Mouse (Mus musculus) embryonic facial prominence, embryonic 10.5 days (tissue): ENCODE data around the gene Ucp2. TPM values are rescaled to one million over a fixed set of nuclear protein-coding genes. Genes with fewer than 3 reads are reported as not detected.
"Not testable (repeated sequence)": the region's sequence is repeated elsewhere in the genome, so short reads cannot be mapped to it uniquely, and the experiment has no call there.

Experiments
- DNase-seq: peaks from one replicate; pipeline ENCODE4 v3.0.0-alpha.2; 2017; ENCODE audit warnings: low spot score
- H3K27ac ChIP-seq: fragments of 300-500 bp; sonication (generic); replicated peaks from 2 replicates; pipeline ENCODE4 v1.5.1; 2016; ENCODE audit warnings: mild to moderate bottlenecking
- H3K27me3 ChIP-seq: fragments of 300-500 bp; sonication (generic); replicated peaks from 2 replicates; pipeline ENCODE4 v1.6.1; 2016; ENCODE audit warnings: low read depth, mild to moderate bottlenecking; ENCODE audit not compliant: poor library complexity, severe bottlenecking
- H3K36me3 ChIP-seq: fragments of 300-500 bp; sonication (generic); replicated peaks from 2 replicates; pipeline ENCODE4 v1.6.1; 2016; ENCODE audit warnings: mild to moderate bottlenecking, moderate library complexity
- H3K4me1 ChIP-seq: fragments of 300-500 bp; sonication (generic); 2 replicates; pipeline ENCODE4 v1.6.1; 2016
- H3K4me3 ChIP-seq: fragments of 300-500 bp; sonication (generic); 2 replicates; pipeline ENCODE4 v1.5.1; 2016; ENCODE audit warnings: mild to moderate bottlenecking, moderate library complexity
- H3K9me3 ChIP-seq: fragments of 300-500 bp; sonication (generic); 2 replicates; pipeline ENCODE4 v1.6.1; 2016; ENCODE audit warnings: mild to moderate bottlenecking
- WGBS: fragments of 180-500 bp; shearing (Covaris S2); methylation state at CpG from one replicate; pipeline ENCODE4 v1.1.7; 2016; 5-methylcytosine and 5-hydroxymethylcytosine counted together
- polyA plus RNA-seq: library from polyadenylated mRNA; unstranded; fragments of >200 nt; fragmentation: Nextera tagmentation; extraction: Ambion mirVana; gene quantifications from 2 replicates; pipeline ENCODE4 v1.2.1, GENCODE M21; 2016

Ucp2 gene
- polyA plus RNA-seq, 1 experiment from 2014 or later: 105 TPM

GRCm38 (mm10) chr7:100466781-100467510 is 26.2 kb upstream of the Ucp2 start:
- no peaks in the 10 kb centered on the region for H3K9me3 ChIP-seq
- H3K36me3 ChIP-seq: peaks cover 86% of the 10 kb centered on the region
- H3K27ac ChIP-seq: no peak overlapping the region

GRCm38 (mm10) chr7:100468761-100469160 is 24.4 kb upstream of the Ucp2 start:
- DNase-seq: no peak
- Histone ChIP-seq H3K9me3 (no peaks in the 10 kb centered on the region), H3K4me1 (no peaks in the 10 kb centered on the region), H3K4me3 (no peak overlapping the region), H3K27me3 (no peaks in the 10 kb centered on the region), H3K27ac (no peak overlapping the region), H3K36me3 (peaks cover 73% of the 10 kb centered on the region)
- 88% methylated on average over 6 of the region's 6 CpGs for WGBS

More at GRCm38 (mm10) chr7:100466781-100467510, 26.2 kb upstream of the Ucp2 start:
- Histone ChIP-seq H3K27me3 (no peaks in the 10 kb centered on the region), H3K4me3 (no peak overlapping the region), H3K4me1 (no peaks in the 10 kb centered on the region)
- DNase-seq: no peak
- WGBS: 87% methylated on average over 11 of the region's 11 CpGs

- Histone ChIP-seq H3K27ac (no peak overlapping the region), H3K36me3 (peaks cover 66% of the 10 kb centered on the region), H3K27me3 (no peaks in the 10 kb centered on the region), H3K4me3 (no peak overlapping the region), H3K4me1 (no peaks in the 10 kb centered on the region), H3K9me3 (no peaks in the 10 kb centered on the region)
- no peak for DNase-seq
- 83% methylated on average over 1 of the region's 1 CpGs for WGBS
Observed at GRCm38 (mm10) chr7:100469502-100469901, 23.6 kb upstream of the Ucp2 start.

GRCm38 (mm10) chr7:100470796-100471406 is 22.2 kb upstream of the Ucp2 start:
- H3K27ac ChIP-seq: no peak overlapping the region
- H3K9me3 ChIP-seq: no peaks in the 10 kb centered on the region
- H3K4me3 ChIP-seq: no peak overlapping the region
- no peaks in the 10 kb centered on the region for H3K27me3 ChIP-seq
- DNase-seq: no peak
- H3K36me3 ChIP-seq: peaks cover 52% of the 10 kb centered on the region
- 89% methylated on average over 11 of the region's 11 CpGs for WGBS
- H3K4me1 ChIP-seq: no peaks in the 10 kb centered on the region

GRCm38 (mm10) chr7:100471407-100471797 is 21.7 kb upstream of the Ucp2 start:
- 91% methylated on average over 1 of the region's 1 CpGs for WGBS
- H3K4me3 ChIP-seq: no peak overlapping the region
- peaks cover 47% of the 10 kb centered on the region for H3K36me3 ChIP-seq
- no peaks in the 10 kb centered on the region for H3K27me3 ChIP-seq
- no peak for DNase-seq
- H3K4me1 ChIP-seq: no peaks in the 10 kb centered on the region
- no peak overlapping the region for H3K27ac ChIP-seq
- H3K9me3 ChIP-seq: no peaks in the 10 kb centered on the region

GRCm38 (mm10) chr7:100472777-100473176 is 20.4 kb upstream of the Ucp2 start, which contains the start of gene Ucp3:
Ucp3 (plus strand) TSS chr7:100472990.
- Histone ChIP-seq H3K9me3 (no peaks in the 10 kb centered on the region), H3K27me3 (no peaks in the 10 kb centered on the region), H3K27ac (no peak within 1 kb of the TSS; the same call in 1 of the 2 replicates), H3K4me1 (no peaks in the 10 kb centered on the region), H3K36me3 (peaks cover 33% of the 10 kb centered on the region), H3K4me3 (no peak within 1 kb of the TSS)
- WGBS: 85% methylated on average over 6 of the region's 6 CpGs
- no peak for DNase-seq

- no peaks in the 10 kb centered on the region for H3K27me3 ChIP-seq
- peaks cover 21% of the 10 kb centered on the region for H3K36me3 ChIP-seq
- H3K4me3 ChIP-seq: no peak overlapping the region
- DNase-seq: no peak
- WGBS: 83% methylated on average over 9 of the region's 9 CpGs
- no peak overlapping the region for H3K27ac ChIP-seq
- no peaks in the 10 kb centered on the region for H3K4me1 ChIP-seq
- H3K9me3 ChIP-seq: no peaks in the 10 kb centered on the region
Observed at GRCm38 (mm10) chr7:100473846-100474454, 19.2 kb upstream of the Ucp2 start.

- no peaks in the 10 kb centered on the region for H3K9me3 ChIP-seq
- 64% methylated on average over 1 of the region's 1 CpGs for WGBS
- H3K27me3 ChIP-seq: 0 out of 2 replicates have a peak, but pooled peaks cover 3% of the 10 kb centered on the region
- H3K4me3 ChIP-seq: no peak overlapping the region
- DNase-seq: no peak
- no peak overlapping the region for H3K27ac ChIP-seq
- peaks cover 14% of the 10 kb centered on the region for H3K36me3 ChIP-seq
- no peaks in the 10 kb centered on the region for H3K4me1 ChIP-seq
Observed at GRCm38 (mm10) chr7:100474680-100475079, 18.5 kb upstream of the Ucp2 start.

- Histone ChIP-seq H3K9me3 (no peaks in the 10 kb centered on the region), H3K4me3 (no peak overlapping the region), H3K4me1 (no peaks in the 10 kb centered on the region), H3K27me3 (0 out of 2 replicates have a peak, but pooled peaks cover 3% of the 10 kb centered on the region), H3K27ac (no peak overlapping the region), H3K36me3 (no peaks in the 10 kb centered on the region)
- no peak for DNase-seq
- 80% methylated on average over 20 of the region's 20 CpGs for WGBS
Observed at GRCm38 (mm10) chr7:100479100-100479822, 13.9 kb upstream of the Ucp2 start.

- 0 out of 2 replicates have a peak, but pooled peaks cover 3% of the 10 kb centered on the region for H3K27me3 ChIP-seq
- no peak overlapping the region for H3K4me3 ChIP-seq
- DNase-seq: no peak
- H3K9me3 ChIP-seq: no peaks in the 10 kb centered on the region
- H3K27ac ChIP-seq: no peak overlapping the region
- no peaks in the 10 kb centered on the region for H3K4me1 ChIP-seq
- H3K36me3 ChIP-seq: no peaks in the 10 kb centered on the region
- WGBS: 72% methylated on average over 15 of the region's 15 CpGs
Observed at GRCm38 (mm10) chr7:100479823-100480164, 13.3 kb upstream of the Ucp2 start.

- DNase-seq: no peak
- H3K4me1 ChIP-seq: no peaks in the 10 kb centered on the region
- H3K27me3 ChIP-seq: 0 out of 2 replicates have a peak, but pooled peaks cover 3% of the 10 kb centered on the region
- 83% methylated on average over 17 of the region's 17 CpGs for WGBS
- no peaks in the 10 kb centered on the region for H3K36me3 ChIP-seq
- H3K27ac ChIP-seq: no peak overlapping the region
- H3K9me3 ChIP-seq: no peaks in the 10 kb centered on the region
- H3K4me3 ChIP-seq: no peak overlapping the region
Observed at GRCm38 (mm10) chr7:100480175-100480574, 13.0 kb upstream of the Ucp2 start.

GRCm38 (mm10) chr7:100482046-100482445 is 11.1 kb upstream of the Ucp2 start:
- H3K36me3 ChIP-seq, H3K27ac ChIP-seq, DNase-seq, H3K4me3 ChIP-seq, H3K9me3 ChIP-seq, H3K4me1 ChIP-seq, H3K27me3 ChIP-seq: not testable (repeated sequence)
- WGBS: 79% methylated on average over 2 of the region's 2 CpGs
